Mouse (Mus musculus) midbrain, embryonic 16.5 days (tissue): ENCODE results near the gene Ppp1r13b. TPM values are rescaled to one million over a fixed set of nuclear protein-coding genes. Genes with fewer than 3 reads are reported as not detected.

Experiments
- ATAC-seq: fragments of 200-750 bp; cut with Nextera tagmentation; 2 replicates; pipeline ENCODE4 v1.8.0; 2017; ENCODE audit warnings: moderate TSS enrichment
- H3K27ac ChIP-seq: fragments of 300-500 bp; sonication (generic); 2 replicates; pipeline ENCODE4 v1.5.1; 2014; ENCODE audit warnings: mild to moderate bottlenecking, low read length, mixed read lengths
- H3K27me3 ChIP-seq: fragments of 300-500 bp; sonication (generic); 2 replicates; pipeline ENCODE4 v1.6.1; 2014; ENCODE audit warnings: low read depth, low read length, mixed read lengths; ENCODE audit not compliant: control insufficient read depth, insufficient read depth
- H3K36me3 ChIP-seq: fragments of 300-500 bp; sonication (generic); 2 replicates; pipeline ENCODE4 v1.6.1; 2014; ENCODE audit warnings: mild to moderate bottlenecking, low read length, moderate library complexity, mixed read lengths; ENCODE audit not compliant: control insufficient read depth, insufficient read depth
- H3K4me1 ChIP-seq: fragments of 300-500 bp; sonication (generic); 2 replicates; pipeline ENCODE4 v1.6.1; 2014; ENCODE audit warnings: mild to moderate bottlenecking, low read length, mixed read lengths; ENCODE audit not compliant: control insufficient read depth, insufficient read depth
- H3K4me2 ChIP-seq: fragments of 300-500 bp; sonication (generic); 2 replicates; pipeline ENCODE4 v1.6.1; 2014; ENCODE audit warnings: mild to moderate bottlenecking, low read length, mixed read lengths
- H3K4me3 ChIP-seq: fragments of 300-500 bp; sonication (generic); 2 replicates; pipeline ENCODE4 v1.5.1; 2014; ENCODE audit warnings: low read depth, mild to moderate bottlenecking, low read length, moderate library complexity, mixed read lengths
- H3K9ac ChIP-seq: fragments of 300-500 bp; sonication (generic); 2 replicates; pipeline ENCODE4 v1.6.1; 2014; ENCODE audit warnings: low read depth, low read length, mixed read lengths
- H3K9me3 ChIP-seq: fragments of 300-500 bp; sonication (generic); replicated peaks from 2 replicates; pipeline ENCODE4 v1.6.1; 2014; ENCODE audit warnings: mild to moderate bottlenecking, low read length, mixed read lengths; ENCODE audit not compliant: control insufficient read depth, poor library complexity, severe bottlenecking
- WGBS: fragments of 180-500 bp; shearing (Covaris S2); extraction: QIAGEN DNeasy Blood & Tissue Kit; methylation state at CpG from one replicate; pipeline ENCODE4 v1.1.7; 2014; 5-methylcytosine and 5-hydroxymethylcytosine counted together
- polyA plus RNA-seq: library from polyadenylated mRNA; unstranded; fragments of >200 nt; fragmentation: Nextera tagmentation; extraction: Ambion mirVana; gene quantifications from 2 replicates; pipeline ENCODE4 v1.2.1, GENCODE M21; 2015

The Ppp1r13b gene
- polyA plus RNA-seq, 1 experiment from 2014 or later, result 42.9 TPM

DNA sequence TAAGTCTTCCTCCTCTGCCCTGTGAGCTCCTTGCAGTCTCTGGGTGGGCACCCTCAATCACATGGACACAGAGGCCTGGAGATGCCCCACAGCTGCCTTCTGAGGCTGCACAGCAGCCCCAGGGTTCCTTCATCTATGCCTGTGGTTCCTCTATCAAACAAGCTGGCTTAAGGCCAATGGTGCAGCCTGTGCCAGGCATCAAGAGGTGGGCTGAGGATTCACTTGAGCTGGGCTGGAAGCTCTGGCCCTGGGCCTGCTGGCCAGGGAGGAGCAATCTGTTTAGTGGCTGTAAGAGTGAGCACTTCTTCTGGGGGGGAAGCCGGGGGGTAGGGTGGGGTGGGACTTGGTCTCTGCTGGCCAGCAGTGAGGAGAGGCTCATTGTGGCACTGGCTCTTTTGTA is 19.4 kb upstream of the Ppp1r13b start:
- Histone ChIP-seq H3K4me3 (no peak overlapping the region), H3K9ac (no peak overlapping the region), H3K27ac (no peak overlapping the region), H3K27me3 (no peaks in the 10 kb centered on the region), H3K4me1 (no peaks in the 10 kb centered on the region), H3K9me3 (no peaks in the 10 kb centered on the region), H3K4me2 (no peak overlapping the region), H3K36me3 (no peaks in the 10 kb centered on the region)
- no peak for ATAC-seq
- whole genome bisulfite sequencing, result 53% methylated on average over 1 of the region's 1 CpGs

DNA sequence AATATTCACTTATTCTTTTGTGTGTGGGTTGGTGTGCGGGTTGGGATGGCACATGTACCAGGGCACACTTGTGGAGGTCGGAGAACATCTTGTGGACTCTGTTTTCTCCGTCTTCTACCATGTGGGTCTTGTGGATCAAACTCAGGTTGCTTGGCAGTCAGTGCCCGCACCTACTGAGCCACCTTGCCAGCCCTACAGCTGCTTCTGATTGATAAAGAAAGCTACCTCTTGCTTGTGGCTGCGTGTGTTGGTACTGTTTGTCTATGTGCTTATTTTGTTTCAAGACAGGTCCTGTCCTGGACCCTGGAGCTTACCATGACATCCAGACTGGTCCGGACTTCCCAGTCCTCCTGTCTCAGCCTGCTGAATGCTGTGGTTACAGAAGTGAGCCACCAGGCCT is 15.2 kb upstream of the Ppp1r13b start:
- no peak overlapping the region for H3K27ac ChIP-seq
- ATAC-seq, result no peak
- no peaks in the 10 kb centered on the region for H3K4me1 ChIP-seq
- no peaks in the 10 kb centered on the region for H3K9me3 ChIP-seq
- H3K36me3 ChIP-seq, result no peaks in the 10 kb centered on the region
- no peak overlapping the region for H3K9ac ChIP-seq
- H3K27me3 ChIP-seq, result no peaks in the 10 kb centered on the region
- H3K4me3 ChIP-seq, result no peak overlapping the region
- no peak overlapping the region for H3K4me2 ChIP-seq
- WGBS, result 89% methylated on average over 6 of the region's 6 CpGs

DNA sequence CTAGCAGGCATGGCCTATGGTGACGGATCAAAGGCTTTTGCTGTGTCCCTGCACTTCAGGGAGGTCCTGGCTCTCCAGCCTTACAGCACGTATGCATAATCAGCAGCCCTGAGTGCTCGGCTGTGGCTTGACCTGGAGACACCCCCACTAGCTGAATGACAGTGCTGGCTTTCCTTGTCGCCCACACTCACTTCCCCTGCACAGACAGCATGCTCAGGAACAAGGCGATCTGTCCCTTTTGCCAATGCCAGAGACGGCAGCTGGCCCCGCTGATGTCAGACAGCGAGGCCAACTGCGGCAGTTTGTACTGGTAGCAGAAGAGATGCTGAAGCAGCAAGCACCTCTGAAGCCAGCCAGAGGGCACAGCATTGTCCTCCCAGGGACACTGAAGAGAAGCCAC is 12.1 kb upstream of the Ppp1r13b start:
- H3K4me2 ChIP-seq, result no peak overlapping the region
- no peak for ATAC-seq
- no peaks in the 10 kb centered on the region for H3K27me3 ChIP-seq
- H3K4me1 ChIP-seq, result no peaks in the 10 kb centered on the region
- H3K27ac ChIP-seq, result no peak overlapping the region
- H3K4me3 ChIP-seq, result no peak overlapping the region
- H3K9me3 ChIP-seq, result no peaks in the 10 kb centered on the region
- WGBS, result 56% methylated on average over 9 of the region's 9 CpGs
- H3K9ac ChIP-seq, result no peak overlapping the region; the same call in 1 of the 2 replicates
- H3K36me3 ChIP-seq, result no peaks in the 10 kb centered on the region

DNA sequence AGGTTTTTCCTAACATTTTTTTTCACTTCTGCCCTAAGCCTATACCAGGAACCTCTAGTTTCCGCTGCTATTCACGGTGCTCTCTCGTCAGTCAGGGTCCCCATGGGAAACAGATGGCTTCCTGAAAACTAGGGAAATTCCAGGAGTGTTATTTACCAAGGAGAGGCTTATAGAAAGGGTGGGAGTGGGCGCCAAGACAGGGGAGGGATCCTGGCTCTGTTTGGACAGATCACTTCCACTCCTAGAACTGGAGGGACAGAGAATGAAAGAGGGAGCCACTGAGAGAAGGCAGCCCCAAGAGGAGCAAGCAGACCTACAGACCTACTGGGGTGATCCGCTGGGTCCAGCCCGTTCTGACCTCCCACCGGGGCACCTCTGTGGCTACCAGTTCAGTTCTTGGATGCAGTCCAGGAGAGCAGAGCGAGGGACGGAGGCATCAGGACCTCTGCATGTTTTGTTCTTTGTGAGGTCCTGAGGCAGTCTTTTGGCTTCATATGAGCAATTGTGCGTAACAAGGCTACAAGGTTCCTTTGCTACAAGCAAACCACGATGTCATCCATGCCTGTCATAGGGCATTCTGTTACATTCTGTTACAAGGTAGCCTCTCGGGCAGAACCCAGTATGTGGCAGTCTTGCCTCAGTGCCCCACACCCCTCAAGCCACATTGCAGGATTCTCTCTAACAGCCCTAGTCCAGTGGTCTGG is 8.8 kb upstream of the Ppp1r13b start:
- H3K4me2 ChIP-seq, result no peak overlapping the region
- no peaks in the 10 kb centered on the region for H3K27me3 ChIP-seq
- ATAC-seq, result no peak
- 62% methylated on average over 12 of the region's 12 CpGs for WGBS
- H3K36me3 ChIP-seq, result no peaks in the 10 kb centered on the region
- H3K9me3 ChIP-seq, result no peaks in the 10 kb centered on the region
- no peaks in the 10 kb centered on the region for H3K4me1 ChIP-seq
- no peak overlapping the region for H3K27ac ChIP-seq
- no peak overlapping the region for H3K9ac ChIP-seq
- H3K4me3 ChIP-seq, result no peak overlapping the region

DNA sequence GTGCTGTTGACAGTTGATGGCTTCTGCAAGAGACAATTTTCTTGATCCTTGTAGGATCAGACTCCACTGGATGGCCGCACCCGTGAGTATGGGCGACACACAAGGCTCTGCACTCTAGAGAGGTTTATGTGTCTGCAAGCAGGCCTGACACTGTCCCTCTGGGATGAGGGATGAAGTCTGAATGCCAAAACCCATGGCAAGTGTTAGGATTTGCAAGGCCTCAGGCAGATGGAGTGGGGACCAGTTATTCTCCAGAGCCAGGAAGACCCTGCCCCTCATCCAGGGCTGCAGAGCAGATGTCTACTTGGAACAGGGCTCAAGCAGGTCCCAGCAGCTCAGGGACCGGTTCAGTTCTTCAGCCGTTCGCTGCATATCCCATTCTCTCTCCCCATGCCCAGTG is 7.9 kb upstream of the Ppp1r13b start:
- Histone ChIP-seq H3K4me2 (no peak overlapping the region), H3K4me1 (no peaks in the 10 kb centered on the region), H3K4me3 (no peak overlapping the region), H3K9me3 (no peaks in the 10 kb centered on the region), H3K36me3 (no peaks in the 10 kb centered on the region), H3K27me3 (no peaks in the 10 kb centered on the region), H3K27ac (no peak overlapping the region), H3K9ac (no peak overlapping the region)
- 87% methylated on average over 6 of the region's 6 CpGs for WGBS
- ATAC-seq, result no peak

DNA sequence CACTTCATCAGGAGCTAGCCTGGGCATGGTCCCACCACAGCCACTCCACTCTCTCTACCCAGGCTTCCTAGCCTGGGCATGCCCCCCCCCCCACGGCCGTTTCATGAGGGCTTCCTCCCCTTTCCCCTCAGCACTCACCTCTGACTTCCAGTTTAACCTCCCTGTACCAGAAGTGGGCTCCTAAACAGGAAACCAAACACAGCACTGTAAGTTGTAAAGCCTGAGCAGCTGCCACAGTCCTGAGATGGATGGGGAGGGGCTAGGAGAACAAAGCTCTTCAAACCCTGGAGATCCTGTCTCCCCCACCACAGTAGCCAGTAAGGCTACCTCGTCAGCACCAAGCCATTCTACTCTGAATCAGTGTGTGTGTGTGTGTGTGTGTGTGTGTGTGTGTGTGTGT is 6.1 kb upstream of the Ppp1r13b start:
- Histone ChIP-seq H3K27me3 (peaks cover 2% of the 10 kb centered on the region; the same call in 1 of the 2 replicates), H3K4me2 (no peak overlapping the region), H3K27ac (no peak overlapping the region), H3K36me3 (no peaks in the 10 kb centered on the region), H3K4me3 (no peak overlapping the region), H3K9me3 (no peaks in the 10 kb centered on the region), H3K9ac (no peak overlapping the region), H3K4me1 (no peaks in the 10 kb centered on the region)
- no peak for ATAC-seq
- 35% methylated on average over 3 of the region's 3 CpGs for WGBS

DNA sequence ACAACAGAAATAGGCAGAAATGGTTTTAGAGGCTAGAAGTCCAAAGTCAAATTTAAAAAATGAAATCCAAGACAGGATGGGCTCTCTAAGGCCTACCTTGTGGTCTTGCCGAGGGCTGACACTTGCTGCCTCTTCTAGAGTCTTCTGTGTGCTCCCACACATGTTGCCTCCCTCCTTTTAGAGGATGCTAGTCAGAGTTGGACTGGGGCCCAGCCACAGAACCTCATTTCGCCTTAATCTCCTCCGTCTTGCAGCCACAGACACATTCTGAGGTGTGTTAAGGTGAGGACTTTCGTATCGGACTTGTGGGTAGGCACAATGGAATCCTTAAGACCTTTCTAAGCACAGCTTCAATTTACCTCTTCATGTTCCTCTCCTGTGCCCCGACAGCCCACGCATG is 4.9 kb upstream of the Ppp1r13b start:
- Histone ChIP-seq H3K9ac (no peak overlapping the region), H3K36me3 (no peaks in the 10 kb centered on the region), H3K4me3 (no peak overlapping the region), H3K27me3 (peaks cover 6% of the 10 kb centered on the region; the same call in 1 of the 2 replicates), H3K4me1 (peaks cover 3% of the 10 kb centered on the region; the same call in 1 of the 2 replicates), H3K9me3 (no peaks in the 10 kb centered on the region), H3K27ac (no peak overlapping the region), H3K4me2 (no peak overlapping the region)
- ATAC-seq, result no peak
- WGBS, result 91% methylated on average over 7 of the region's 7 CpGs

DNA sequence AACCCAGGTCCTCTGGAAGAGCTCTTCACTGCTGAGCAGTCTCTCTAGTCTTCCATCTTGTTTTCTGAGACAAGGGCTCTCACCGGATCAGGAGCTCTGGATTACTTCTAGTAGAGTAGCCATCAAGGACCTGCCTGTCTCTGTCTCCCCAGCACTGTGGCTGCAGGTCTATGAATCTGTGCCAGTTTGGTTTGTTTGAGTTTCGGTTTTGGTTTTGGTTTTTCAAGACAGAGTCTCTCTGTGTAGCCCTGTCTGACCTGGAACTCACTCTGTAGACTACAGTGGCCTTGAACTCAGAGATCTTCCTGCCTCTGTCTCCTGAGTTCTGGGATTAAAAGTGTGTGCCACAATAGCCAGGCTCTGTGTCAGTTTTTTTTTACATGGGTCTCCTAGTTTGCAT is 3.9 kb upstream of the Ppp1r13b start:
- Histone ChIP-seq H3K27ac (no peak overlapping the region), H3K4me2 (no peak overlapping the region), H3K36me3 (no peaks in the 10 kb centered on the region), H3K4me1 (peaks cover 3% of the 10 kb centered on the region; the same call in 1 of the 2 replicates), H3K27me3 (peaks cover 6% of the 10 kb centered on the region; the same call in 1 of the 2 replicates), H3K9ac (no peak overlapping the region), H3K4me3 (no peak overlapping the region), H3K9me3 (no peaks in the 10 kb centered on the region)
- 86% methylated on average over 2 of the region's 2 CpGs for WGBS
- no peak for ATAC-seq

DNA sequence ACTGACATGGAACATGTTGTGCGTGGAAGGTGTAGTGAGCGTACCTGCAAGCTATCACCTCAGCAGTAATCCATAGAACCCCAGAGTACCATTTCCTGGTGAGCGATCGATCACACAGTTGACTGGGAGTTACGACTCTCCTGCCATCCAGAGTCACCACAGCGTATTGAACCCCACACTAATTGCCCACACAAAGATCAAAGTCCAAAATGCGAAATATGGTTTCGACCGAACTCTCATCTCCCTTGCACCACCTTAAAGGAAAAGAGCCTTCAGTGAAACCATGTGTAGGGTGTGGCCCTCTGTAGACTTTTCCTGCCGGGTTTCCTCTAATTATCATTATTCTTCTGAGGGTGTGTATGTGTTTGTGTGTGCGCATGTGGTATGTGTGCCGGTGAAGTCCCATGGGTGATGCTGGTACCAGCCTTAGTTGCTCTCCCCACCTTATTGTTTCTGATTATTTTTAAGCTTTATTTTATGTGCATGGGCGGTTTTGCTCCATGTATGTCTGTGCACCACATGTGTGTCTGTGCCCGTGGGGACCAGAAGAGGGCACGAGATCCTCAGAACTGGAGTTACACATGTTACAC is 3.4 kb upstream of the Ppp1r13b start:
- 90% methylated on average over 15 of the region's 15 CpGs for WGBS
- Histone ChIP-seq H3K9me3 (no peaks in the 10 kb centered on the region), H3K36me3 (no peaks in the 10 kb centered on the region), H3K4me3 (no peak overlapping the region), H3K4me2 (no peak overlapping the region), H3K27me3 (peaks cover 6% of the 10 kb centered on the region; the same call in 1 of the 2 replicates), H3K27ac (no peak overlapping the region), H3K4me1 (peaks cover 8% of the 10 kb centered on the region), H3K9ac (no peak overlapping the region)
- no peak for ATAC-seq
